Mouse (Mus musculus) limb, embryonic 13.5 days (tissue): ENCODE results near the gene Grk2. TPM values are rescaled to one million over a fixed set of nuclear protein-coding genes. Genes with fewer than 3 reads are reported as not detected.
A peak's percentile ranks its signal among the peaks of the same experiment; 100 is the strongest.

Experiments
- ATAC-seq: fragments of 200-750 bp; cut with Nextera tagmentation; 2 replicates; pipeline ENCODE4 v1.8.0; 2017; ENCODE audit warnings: low read depth, moderate number of reproducible peaks, moderate TSS enrichment; ENCODE audit not compliant: low FRiP score
- H3K27ac ChIP-seq: fragments of 300-500 bp; sonication (generic); 2 replicates; pipeline ENCODE4 v1.5.1; 2015; ENCODE audit warnings: inconsistent platforms, mild to moderate bottlenecking, moderate library complexity
- H3K27me3 ChIP-seq: fragments of 300-500 bp; sonication (generic); 2 replicates; pipeline ENCODE4 v1.6.1; 2015; ENCODE audit warnings: mild to moderate bottlenecking, inconsistent platforms
- H3K36me3 ChIP-seq: fragments of 300-500 bp; sonication (generic); 2 replicates; pipeline ENCODE4 v1.6.1; 2015; ENCODE audit warnings: inconsistent platforms, mild to moderate bottlenecking, moderate library complexity
- H3K4me1 ChIP-seq: fragments of 300-500 bp; sonication (generic); 2 replicates; pipeline ENCODE4 v1.6.1; 2015; ENCODE audit warnings: inconsistent platforms
- H3K4me2 ChIP-seq: fragments of 300-500 bp; sonication (generic); replicated peaks from 2 replicates; pipeline ENCODE4 v1.6.1; 2015; ENCODE audit warnings: inconsistent platforms, mild to moderate bottlenecking, moderate library complexity
- H3K4me3 ChIP-seq: fragments of 300-500 bp; sonication (generic); 2 replicates; pipeline ENCODE4 v1.5.1; 2015; ENCODE audit warnings: moderate library complexity, mild to moderate bottlenecking, inconsistent platforms
- H3K9ac ChIP-seq: fragments of 300-500 bp; sonication (generic); 2 replicates; pipeline ENCODE4 v1.6.1; 2015; ENCODE audit warnings: mild to moderate bottlenecking, inconsistent platforms
- H3K9me3 ChIP-seq: fragments of 300-500 bp; sonication (generic); 2 replicates; pipeline ENCODE4 v1.6.1; 2016; ENCODE audit warnings: inconsistent platforms
- WGBS: fragments of 180-500 bp; shearing (Covaris S2); methylation state at CpG from one replicate; pipeline ENCODE4 v1.1.7; 2015; 5-methylcytosine and 5-hydroxymethylcytosine counted together
- polyA plus RNA-seq: library from polyadenylated mRNA; unstranded; fragments of >200 nt; fragmentation: Nextera tagmentation; extraction: Ambion mirVana; gene quantifications from 2 replicates; pipeline ENCODE4 v1.2.1, GENCODE M21; 2015

Gene Grk2
- polyA plus RNA-seq, 1 experiment from 2014 or later = 16.5 TPM

DNA sequence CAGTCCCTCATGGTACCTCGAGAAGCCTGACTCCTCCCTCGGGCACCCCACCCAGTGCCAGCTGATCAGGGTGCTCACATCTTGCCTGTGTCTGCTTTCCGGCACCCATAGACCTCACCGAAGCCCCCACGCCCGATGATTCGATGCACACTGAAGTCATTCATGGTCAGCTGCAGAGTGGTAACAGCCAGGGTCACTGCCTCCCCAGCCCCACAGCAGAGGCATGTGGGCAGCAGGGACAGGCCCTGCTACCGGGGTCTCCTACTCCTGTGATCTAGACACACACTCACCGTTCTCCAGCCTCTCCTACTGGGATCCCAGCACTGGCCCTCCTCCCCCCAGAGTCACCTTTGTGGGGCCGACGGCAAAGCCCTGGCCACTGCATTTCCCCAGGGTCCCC, 14.9 kb downstream of the Grk2 start:
- no peak for ATAC-seq
- 0 out of 2 replicates have a peak, but pooled peaks cover 8% of the 10 kb centered on the region for H3K4me1 ChIP-seq
- no peaks in the 10 kb centered on the region for H3K27me3 ChIP-seq
- no peak overlapping the region for H3K4me2 ChIP-seq
- no peak overlapping the region for H3K4me3 ChIP-seq
- H3K27ac ChIP-seq = no peak overlapping the region
- 92% methylated on average over 11 of the region's 11 CpGs for WGBS
- no peak overlapping the region for H3K9ac ChIP-seq
- H3K36me3 ChIP-seq = peaks cover 94% of the 10 kb centered on the region
- no peaks in the 10 kb centered on the region for H3K9me3 ChIP-seq

- Histone ChIP-seq H3K4me1 (0 out of 2 replicates have a peak, but pooled peaks cover 8% of the 10 kb centered on the region), H3K36me3 (peaks cover 96% of the 10 kb centered on the region), H3K4me2 (no peak overlapping the region), H3K9ac (no peak overlapping the region), H3K27ac (no peak overlapping the region), H3K27me3 (no peaks in the 10 kb centered on the region), H3K4me3 (no peak overlapping the region), H3K9me3 (no peaks in the 10 kb centered on the region)
- 81% methylated on average over 15 of the region's 15 CpGs for WGBS
- ATAC-seq = no peak
Measured at GRCm38 (mm10) chr19:4290749-4291148, 15.3 kb downstream of the Grk2 start.

GRCm38 (mm10) chr19:4283653-4284052, 22.4 kb downstream of the Grk2 start:
- H3K36me3 ChIP-seq = peaks cover 54% of the 10 kb centered on the region

DNA sequence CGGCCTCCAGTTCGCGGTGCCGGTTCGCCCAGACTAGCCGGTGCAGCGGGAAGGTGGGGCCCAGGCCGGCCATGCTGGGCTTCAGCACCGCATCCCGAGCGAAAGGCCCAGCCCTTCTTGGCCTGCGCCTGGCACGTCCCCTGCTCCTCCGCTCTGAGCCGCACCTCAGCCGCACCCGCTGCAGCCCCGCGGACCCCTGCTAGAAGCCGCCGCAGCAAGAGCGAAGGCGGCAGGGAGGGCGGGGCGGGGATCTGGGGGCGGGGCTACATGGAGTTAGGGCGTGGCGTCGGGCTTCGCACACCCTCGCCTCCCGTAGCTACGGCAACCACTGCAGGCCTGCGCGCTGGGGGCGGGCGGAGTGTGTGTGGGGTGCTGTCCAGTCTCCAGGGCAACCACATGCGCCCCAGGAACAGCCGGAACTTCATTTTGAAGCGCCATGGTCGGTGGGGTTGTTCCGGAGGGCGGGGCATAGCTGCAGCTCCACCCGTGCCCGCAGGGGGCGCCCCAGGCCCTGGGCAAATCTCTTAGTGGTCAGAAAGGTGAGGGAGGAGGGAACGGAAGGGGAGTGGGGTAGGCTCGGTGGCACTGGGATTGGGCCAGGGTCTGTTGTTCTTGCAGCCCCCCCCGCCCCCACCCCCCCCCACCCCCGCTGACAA, 23.0 kb downstream of the Grk2 start, which contains the start of gene Ankrd13d:
Gene Ankrd13d (minus strand): TSS at position 240 of the 656 bp plus-strand sequence.
- no peaks in the 10 kb centered on the region for H3K27me3 ChIP-seq
- peak within 1 kb of the TSS; percentile 6; the same call in 1 of the 2 replicates for H3K27ac ChIP-seq
- peaks cover 20% of the 10 kb centered on the region for H3K4me1 ChIP-seq
- peak; percentile 94 for ATAC-seq
- under 1% methylated on average over 38 of the region's 50 CpGs for WGBS
- H3K4me3 ChIP-seq = peak within 1 kb of the TSS; percentile 66
- peak within 1 kb of the TSS; percentile 85 for H3K4me2 ChIP-seq
- peak within 1 kb of the TSS; percentile 81 for H3K9ac ChIP-seq
- peaks cover 48% of the 10 kb centered on the region for H3K36me3 ChIP-seq
- peaks cover 4% of the 10 kb centered on the region; the same call in 1 of the 2 replicates for H3K9me3 ChIP-seq

More at GRCm38 (mm10) chr19:4283653-4284052, 22.4 kb downstream of the Grk2 start:
- H3K4me1 ChIP-seq = peaks cover 20% of the 10 kb centered on the region
- no peak overlapping the region for H3K9ac ChIP-seq
- 47% methylated on average over 7 of the region's 7 CpGs for WGBS
- H3K27ac ChIP-seq = no peak overlapping the region; the same call in 1 of the 2 replicates
- peak overlapping the region; percentile 66 for H3K4me3 ChIP-seq
- H3K4me2 ChIP-seq = peak overlapping the region; percentile 85
- H3K9me3 ChIP-seq = peaks cover 4% of the 10 kb centered on the region; the same call in 1 of the 2 replicates
- no peaks in the 10 kb centered on the region for H3K27me3 ChIP-seq
- no peak for ATAC-seq

DNA sequence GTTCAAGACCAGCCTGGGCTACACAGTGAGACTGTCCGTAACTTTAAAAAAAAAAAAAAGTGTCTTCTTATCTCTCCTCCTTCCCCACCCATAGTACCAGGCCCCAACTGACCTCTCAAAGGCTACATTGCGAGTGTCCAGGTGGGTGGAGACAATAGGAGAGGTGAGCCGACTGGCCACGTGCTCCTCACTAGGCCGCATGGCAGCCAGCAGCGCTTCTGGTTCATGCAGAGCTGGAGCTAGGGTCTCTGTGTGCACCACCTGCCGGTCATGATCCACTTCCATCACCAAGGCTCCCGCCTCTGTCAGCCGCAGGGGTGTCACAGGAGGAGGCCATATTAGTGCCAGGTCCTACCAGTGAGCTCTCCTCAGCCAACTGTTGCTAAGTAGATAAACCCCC, 25.6 kb downstream of the Grk2 start:
- Histone ChIP-seq H3K27me3 (no peaks in the 10 kb centered on the region), H3K9me3 (peaks cover 9% of the 10 kb centered on the region; the same call in 1 of the 2 replicates), H3K4me3 (no peak overlapping the region), H3K9ac (no peak overlapping the region), H3K27ac (no peak overlapping the region), H3K4me1 (peaks cover 20% of the 10 kb centered on the region), H3K4me2 (no peak overlapping the region), H3K36me3 (peaks cover 22% of the 10 kb centered on the region)
- WGBS = 95% methylated on average over 9 of the region's 9 CpGs
- ATAC-seq = no peak

GRCm38 (mm10) chr19:4279487-4279886, 26.5 kb downstream of the Grk2 start:
- H3K9ac ChIP-seq = no peak overlapping the region
- no peaks in the 10 kb centered on the region for H3K27me3 ChIP-seq
- WGBS = 90% methylated on average over 1 of the region's 1 CpGs
- H3K27ac ChIP-seq = no peak overlapping the region
- H3K4me1 ChIP-seq = peaks cover 20% of the 10 kb centered on the region
- H3K36me3 ChIP-seq = peaks cover 19% of the 10 kb centered on the region
- no peak overlapping the region for H3K4me3 ChIP-seq
- H3K4me2 ChIP-seq = no peak overlapping the region
- peaks cover 9% of the 10 kb centered on the region; the same call in 1 of the 2 replicates for H3K9me3 ChIP-seq
- ATAC-seq = no peak

- Histone ChIP-seq H3K27ac (no peak overlapping the region), H3K27me3 (peaks cover 30% of the 10 kb centered on the region), H3K9ac (no peak overlapping the region), H3K4me1 (peaks cover 18% of the 10 kb centered on the region), H3K4me3 (no peak overlapping the region), H3K36me3 (peaks cover 18% of the 10 kb centered on the region), H3K4me2 (no peak overlapping the region), H3K9me3 (0 out of 2 replicates have a peak, but pooled peaks cover 3% of the 10 kb centered on the region)
- no peak for ATAC-seq
- WGBS = 94% methylated on average over 11 of the region's 11 CpGs
Measured at GRCm38 (mm10) chr19:4270972-4271371, 35.0 kb downstream of the Grk2 start.

GRCm38 (mm10) chr19:4270187-4270586, 35.8 kb downstream of the Grk2 start:
- Histone ChIP-seq H3K9ac (no peak overlapping the region), H3K4me1 (peaks cover 18% of the 10 kb centered on the region), H3K9me3 (no peaks in the 10 kb centered on the region), H3K4me2 (no peak overlapping the region), H3K4me3 (no peak overlapping the region), H3K27ac (no peak overlapping the region), H3K27me3 (peaks cover 30% of the 10 kb centered on the region), H3K36me3 (peaks cover 18% of the 10 kb centered on the region)
- WGBS = 65% methylated on average over 6 of the region's 6 CpGs
- ATAC-seq = no peak

DNA sequence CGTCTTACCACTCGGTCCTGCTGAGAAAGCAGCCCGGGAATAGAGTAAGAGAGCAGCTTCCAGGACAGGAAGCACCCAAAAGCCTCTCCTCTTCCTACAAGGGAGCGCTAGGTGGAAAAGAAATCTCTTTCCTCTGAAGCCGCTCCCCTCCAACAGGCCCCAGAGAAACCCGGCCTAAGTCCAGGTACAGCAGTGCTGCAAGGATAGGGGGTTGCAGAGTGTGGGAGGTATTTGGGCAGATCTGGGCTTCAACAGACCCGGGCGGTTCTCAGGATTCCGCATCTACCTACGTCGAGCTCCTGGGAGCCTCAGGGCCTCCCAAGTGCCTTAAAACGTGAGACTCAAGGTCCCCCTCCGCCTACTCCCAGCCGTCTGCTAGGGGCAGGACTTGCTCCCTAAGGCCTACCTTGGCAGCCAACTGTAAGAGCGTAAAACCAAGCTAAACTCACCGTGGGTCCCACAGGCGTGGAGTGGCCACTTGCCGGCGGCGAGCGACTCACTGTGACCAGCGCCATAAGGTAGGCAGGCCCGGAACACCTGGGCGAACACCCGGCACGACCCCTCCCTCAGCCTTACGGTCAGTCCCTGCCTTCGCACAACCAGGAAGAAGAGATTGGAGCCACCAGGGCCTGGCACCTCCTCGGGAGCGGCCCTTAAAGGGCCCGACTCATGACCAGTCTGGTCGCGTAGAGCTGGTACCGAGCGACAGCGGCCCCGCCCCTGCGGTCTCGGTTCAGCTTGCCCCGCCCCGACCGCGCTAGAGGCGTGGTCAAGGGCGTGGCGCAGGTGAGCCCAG, 37.3 kb downstream of the Grk2 start, which contains the start of gene Ssh3:
Gene Ssh3 (minus strand): TSS at position 615 of the 796 bp plus-strand sequence.
- WGBS = 5% methylated on average over 46 of the region's 46 CpGs
- Histone ChIP-seq H3K9me3 (no peaks in the 10 kb centered on the region), H3K9ac (peak within 1 kb of the TSS; percentile 70), H3K27me3 (peaks cover 30% of the 10 kb centered on the region), H3K4me1 (peaks cover 18% of the 10 kb centered on the region), H3K4me2 (peak within 1 kb of the TSS; percentile 71), H3K36me3 (peaks cover 18% of the 10 kb centered on the region), H3K27ac (no peak within 1 kb of the TSS), H3K4me3 (peak within 1 kb of the TSS; percentile 51)
- peak; percentile 77 for ATAC-seq

DNA sequence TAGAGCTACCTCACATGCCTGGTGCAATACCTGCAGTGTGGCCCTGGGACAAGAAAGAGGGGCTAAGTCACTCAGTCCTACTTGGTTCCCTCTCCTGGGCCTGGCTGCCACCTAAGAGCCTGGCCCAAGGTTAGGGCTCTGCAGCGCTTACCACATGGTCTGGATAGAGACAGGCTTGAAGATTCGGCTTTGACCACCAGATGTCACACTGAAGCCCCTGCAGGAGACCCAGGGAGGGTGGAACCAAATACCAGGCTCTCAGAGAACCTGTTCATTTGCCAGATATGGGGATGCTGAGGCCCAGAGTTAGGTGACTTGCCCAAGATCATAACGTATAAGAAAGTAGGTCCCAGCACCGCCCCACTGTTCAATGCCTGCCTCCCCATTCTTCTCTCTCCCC, 40.1 kb downstream of the Grk2 start:
- Histone ChIP-seq H3K9ac (no peak overlapping the region), H3K27ac (no peak overlapping the region), H3K4me1 (peaks cover 18% of the 10 kb centered on the region), H3K4me3 (no peak overlapping the region), H3K4me2 (no peak overlapping the region), H3K36me3 (peaks cover 5% of the 10 kb centered on the region), H3K9me3 (no peaks in the 10 kb centered on the region), H3K27me3 (peaks cover 30% of the 10 kb centered on the region)
- WGBS = 66% methylated on average over 4 of the region's 4 CpGs
- no peak for ATAC-seq

DNA sequence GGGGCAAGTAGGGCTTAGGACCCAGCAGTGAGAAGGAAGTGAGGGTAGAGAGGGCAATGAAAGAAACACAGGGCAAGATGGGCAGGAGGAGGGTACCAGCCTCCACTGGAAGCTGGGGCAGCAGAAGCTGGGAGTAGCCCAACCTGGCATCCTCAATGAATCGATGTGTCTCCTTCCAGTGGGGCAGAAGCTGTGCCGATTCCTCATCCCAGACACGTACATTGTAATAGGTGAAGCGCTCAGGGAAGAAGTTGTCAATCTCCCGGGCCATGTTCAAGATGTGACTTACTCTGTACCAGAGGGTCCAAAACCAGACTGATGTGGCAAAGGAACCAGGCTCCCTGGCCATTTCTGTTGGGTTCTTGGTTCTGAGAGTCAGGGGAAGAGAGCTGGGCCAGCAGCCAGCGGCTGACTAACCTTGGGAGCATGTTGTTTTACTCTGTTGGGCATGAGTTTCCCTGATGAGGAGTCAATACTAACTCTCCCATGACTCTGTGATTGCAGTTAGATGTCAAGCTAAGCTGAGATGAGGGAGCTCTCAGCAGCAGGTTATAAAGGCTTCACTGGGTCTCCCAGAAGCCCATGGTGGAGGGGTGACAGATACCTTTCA, 41.7 kb downstream of the Grk2 start:
- 90% methylated on average over 6 of the region's 6 CpGs for WGBS
- Histone ChIP-seq H3K4me2 (no peak overlapping the region), H3K27me3 (peaks cover 19% of the 10 kb centered on the region), H3K9ac (no peak overlapping the region), H3K9me3 (no peaks in the 10 kb centered on the region), H3K36me3 (no peaks in the 10 kb centered on the region), H3K4me1 (peaks cover 16% of the 10 kb centered on the region), H3K27ac (no peak overlapping the region), H3K4me3 (no peak overlapping the region)
- ATAC-seq = no peak

- H3K27ac ChIP-seq = no peak overlapping the region
- H3K4me3 ChIP-seq = no peak overlapping the region
- no peak overlapping the region for H3K4me2 ChIP-seq
- peaks cover 17% of the 10 kb centered on the region for H3K27me3 ChIP-seq
- H3K9me3 ChIP-seq = no peaks in the 10 kb centered on the region
- ATAC-seq = no peak
- H3K9ac ChIP-seq = no peak overlapping the region
- H3K4me1 ChIP-seq = peaks cover 10% of the 10 kb centered on the region
- H3K36me3 ChIP-seq = no peaks in the 10 kb centered on the region
- 59% methylated on average over 14 of the region's 14 CpGs for WGBS
Measured at GRCm38 (mm10) chr19:4263702-4264101, 42.3 kb downstream of the Grk2 start.
